Mouse (Mus musculus): Measurements from ENCODE around the gene Ampd2. TPM values are rescaled to one million over a fixed set of nuclear protein-coding genes. Genes with fewer than 3 reads are reported as not detected.

Ampd2 gene
- polyA plus RNA-seq, 1 experiment from 2014 or later = 45.1 TPM

Other genes with a start within 250 kb of the Ampd2 start
- gene Eps8l3, start 209.4 kb downstream of the Ampd2 start, polyA plus RNA-seq (2014; fragmentation: Nextera tagmentation; extraction: Ambion mirVana) = not detected in 2 replicates
- 222 and 238 TPM in 2 replicates for gene Gstm5, start 190.8 kb downstream of the Ampd2 start, polyA plus RNA-seq (2014; fragmentation: Nextera tagmentation; extraction: Ambion mirVana)
- 42.9 and 53.5 TPM in 2 replicates for gene Gstm7, start 154.8 kb downstream of the Ampd2 start, polyA plus RNA-seq (2014; fragmentation: Nextera tagmentation; extraction: Ambion mirVana)
- gene Gstm6, start 142.9 kb downstream of the Ampd2 start, polyA plus RNA-seq (2014; fragmentation: Nextera tagmentation; extraction: Ambion mirVana) = 9.1 and 13.6 TPM in 2 replicates
- not detected in 2 replicates for gene Gstm3, start 117.4 kb downstream of the Ampd2 start, polyA plus RNA-seq (2014; fragmentation: Nextera tagmentation; extraction: Ambion mirVana)
- gene Gstm2, start 100.2 kb downstream of the Ampd2 start, polyA plus RNA-seq (2014; fragmentation: Nextera tagmentation; extraction: Ambion mirVana) = 10.6 and 13.3 TPM in 2 replicates
- gene Gstm1, start 68.7 kb downstream of the Ampd2 start, polyA plus RNA-seq (2014; fragmentation: Nextera tagmentation; extraction: Ambion mirVana) = 25.7 and 27.2 TPM in 2 replicates
- 11.8 and 14.3 TPM in 2 replicates for gene Gstm4, start 41.8 kb downstream of the Ampd2 start, polyA plus RNA-seq (2014; fragmentation: Nextera tagmentation; extraction: Ambion mirVana)
- 0.33 and 0.99 TPM in 2 replicates for gene Gnat2, start 6.1 kb upstream of the Ampd2 start, polyA plus RNA-seq (2014; fragmentation: Nextera tagmentation; extraction: Ambion mirVana)
- gene Gnai3, start 59.5 kb upstream of the Ampd2 start, polyA plus RNA-seq (2014; fragmentation: Nextera tagmentation; extraction: Ambion mirVana) = 210 and 213 TPM in 2 replicates
- gene Gpr61, start 68.2 kb upstream of the Ampd2 start, polyA plus RNA-seq (2014; fragmentation: Nextera tagmentation; extraction: Ambion mirVana) = 0.25 and 0.32 TPM in 2 replicates
- 4.2 and 5.2 TPM in 2 replicates for gene Amigo1, start 99.7 kb upstream of the Ampd2 start, polyA plus RNA-seq (2014; fragmentation: Nextera tagmentation; extraction: Ambion mirVana)
- gene Cyb561d1, start 114.6 kb upstream of the Ampd2 start, polyA plus RNA-seq (2014; fragmentation: Nextera tagmentation; extraction: Ambion mirVana) = 3.1 and 3.2 TPM in 2 replicates
- 22.3 and 24.3 TPM in 2 replicates for gene Atxn7l2, start 124.3 kb upstream of the Ampd2 start, polyA plus RNA-seq (2014; fragmentation: Nextera tagmentation; extraction: Ambion mirVana)
- gene Sypl2, start 140.0 kb upstream of the Ampd2 start, polyA plus RNA-seq (2014; fragmentation: Nextera tagmentation; extraction: Ambion mirVana) = 2.3 and 3.5 TPM in 2 replicates
- 277 and 297 TPM in 2 replicates for gene Psma5, start 170.3 kb upstream of the Ampd2 start, polyA plus RNA-seq (2014; fragmentation: Nextera tagmentation; extraction: Ambion mirVana)
- gene Sort1, start 197.4 kb upstream of the Ampd2 start, polyA plus RNA-seq (2014; fragmentation: Nextera tagmentation; extraction: Ambion mirVana) = 28.9 and 31.3 TPM in 2 replicates

Data from forebrain, embryonic 11.5 days (tissue).